Mouse (Mus musculus) MEL (cell line): ENCODE results near the gene Spop. TPM values are rescaled to one million over a fixed set of nuclear protein-coding genes. Genes with fewer than 3 reads are reported as not detected.

Experiments used
- DNase-seq: peaks from one replicate; pipeline ENCODE4 v3.0.0; 2011; ENCODE audit warnings: low read depth, low spot score
- H3K27ac ChIP-seq: 2 replicates; pipeline ENCODE4 v1.5.1; 2012; ENCODE audit warnings: low read depth, mild to moderate bottlenecking, control low read depth, low read length, moderate library complexity; ENCODE audit not compliant: control insufficient read depth
- H3K27me3 ChIP-seq, 2 experiments: fragments of 150-350 bp in 1 of 2; sonication (generic) in 1 of 2; 2 replicates each; pipeline ENCODE4 v1.6.1; 2012; ENCODE audit warnings: low read length in 2 of 2, mild to moderate bottlenecking in 2 of 2, improper control_type of control experiment in 1 of 2, moderate library complexity in 1 of 2; ENCODE audit not compliant: insufficient read depth in 2 of 2, control insufficient read depth in 1 of 2
- H3K36me3 ChIP-seq, 2 experiments: 2 replicates each; pipeline ENCODE4 v1.6.1; 2012 to 2014; ENCODE audit warnings: low read length in 2 of 2, improper control_type of control experiment in 1 of 2, inconsistent platforms in 1 of 2, mild to moderate bottlenecking in 1 of 2; ENCODE audit not compliant: insufficient read depth in 2 of 2, control insufficient read depth in 1 of 2
- H3K4me1 ChIP-seq, 2 experiments: fragments of 150-350 bp in 1 of 2; sonication (generic) in 1 of 2; 2 replicates each; pipeline ENCODE4 v1.6.1; 2012; ENCODE audit warnings: low read length in 2 of 2, improper control_type of control experiment in 1 of 2, mild to moderate bottlenecking in 1 of 2; ENCODE audit not compliant: insufficient read depth in 2 of 2, control insufficient read depth in 1 of 2
- H3K4me3 ChIP-seq, 2 experiments: fragments of 150-350 bp in 1 of 2; sonication (generic) in 1 of 2; 2 replicates each; pipeline ENCODE4 v1.5.1; 2012; ENCODE audit warnings: low read depth in 2 of 2, low read length in 2 of 2, mild to moderate bottlenecking in 2 of 2, moderate library complexity in 2 of 2, control low read depth in 1 of 2, improper control_type of control experiment in 1 of 2; ENCODE audit not compliant: control insufficient read depth in 1 of 2, insufficient read depth in 1 of 2
- H3K79me2 ChIP-seq: 2 replicates; pipeline ENCODE4 v1.6.1; 2012; ENCODE audit warnings: mild to moderate bottlenecking, low read length, moderate library complexity; ENCODE audit not compliant: control insufficient read depth, poor library complexity, insufficient read depth
- H3K9ac ChIP-seq: 2 replicates; pipeline ENCODE4 v1.6.1; 2012; ENCODE audit warnings: low read depth, mild to moderate bottlenecking, control low read depth, low read length, moderate library complexity; ENCODE audit not compliant: control insufficient read depth, poor library complexity, severe bottlenecking
- H3K9me3 ChIP-seq: fragments of 150-350 bp; sonication (generic); replicated peaks from 2 replicates; pipeline ENCODE4 v1.6.1; 2012; ENCODE audit warnings: mild to moderate bottlenecking, low read length, improper control_type of control experiment, moderate library complexity; ENCODE audit not compliant: insufficient read depth
- BHLHE40 ChIP-seq: IDR thresholded peaks from 2 replicates; pipeline ENCODE4 v1.6.1; 2012; ENCODE audit warnings: low read depth, mild to moderate bottlenecking, inconsistent platforms, low read length, improper control_type of control experiment, borderline replicate concordance
- CHD1 ChIP-seq: IDR thresholded peaks from 2 replicates; pipeline ENCODE4 v1.6.1; 2012; ENCODE audit warnings: low read depth, mild to moderate bottlenecking, inconsistent platforms, low read length, improper control_type of control experiment
- ELF1 ChIP-seq: IDR thresholded peaks from 2 replicates; pipeline ENCODE4 v1.6.1; 2014; ENCODE audit warnings: low read depth, mild to moderate bottlenecking, inconsistent platforms, low read length, improper control_type of control experiment, moderate library complexity
- ETS1 ChIP-seq: IDR thresholded peaks from 2 replicates; pipeline ENCODE4 v1.6.1; 2012; ENCODE audit warnings: low read depth, mild to moderate bottlenecking, inconsistent platforms, low read length, improper control_type of control experiment, moderate library complexity
- HCFC1 ChIP-seq: IDR thresholded peaks from 2 replicates; pipeline ENCODE4 v1.6.1; 2012; ENCODE audit warnings: low read depth, mild to moderate bottlenecking, inconsistent platforms, low read length, improper control_type of control experiment, moderate library complexity
- JUND ChIP-seq: IDR thresholded peaks from 2 replicates; pipeline ENCODE4 v1.6.1; 2011; ENCODE audit warnings: low read depth, mild to moderate bottlenecking, improper control_type of control experiment, low read length
- KAT2A ChIP-seq: conservative IDR thresholded peaks from 2 replicates; pipeline ENCODE4 v1.6.1; 2012; ENCODE audit warnings: low read depth, low read length, improper control_type of control experiment, inconsistent platforms
- MAFK ChIP-seq: IDR thresholded peaks from 2 replicates; pipeline ENCODE4 v1.6.1; 2011; ENCODE audit warnings: low read depth, mild to moderate bottlenecking, low read length, improper control_type of control experiment, borderline replicate concordance
- MAX ChIP-seq: IDR thresholded peaks from 2 replicates; pipeline ENCODE4 v1.6.1; 2011; ENCODE audit warnings: low read length, improper control_type of control experiment
- MAZ ChIP-seq: IDR thresholded peaks from 2 replicates; pipeline ENCODE4 v1.6.1; 2012; ENCODE audit warnings: low read depth, mild to moderate bottlenecking, inconsistent platforms, low read length, improper control_type of control experiment
- MYC ChIP-seq: IDR thresholded peaks from 2 replicates; pipeline ENCODE4 v1.6.1; 2011; ENCODE audit warnings: low read depth, mild to moderate bottlenecking, low read length, improper control_type of control experiment, moderate library complexity
- POLR2A ChIP-seq, 2 experiments: IDR thresholded peaks; 2 replicates each; pipeline ENCODE4 v1.6.1; 2011 to 2012; ENCODE audit warnings: low read length in 2 of 2, mild to moderate bottlenecking in 2 of 2, control low read depth in 1 of 2, improper control_type of control experiment in 1 of 2, low read depth in 1 of 2, moderate library complexity in 1 of 2; ENCODE audit not compliant: control insufficient read depth in 1 of 2, insufficient read depth in 1 of 2, poor library complexity in 1 of 2
- POLR2AphosphoS2 ChIP-seq: IDR thresholded peaks from 2 replicates; pipeline ENCODE4 v1.6.1; 2011; ENCODE audit warnings: low read length, improper control_type of control experiment
- POLR2AphosphoS5 ChIP-seq: IDR thresholded peaks from 2 replicates; pipeline ENCODE4 v1.6.1; 2012; ENCODE audit warnings: low read depth, borderline replicate concordance, mild to moderate bottlenecking, inconsistent platforms, low read length, moderate library complexity, mixed read lengths
- RAD21 ChIP-seq: IDR thresholded peaks from 2 replicates; pipeline ENCODE4 v1.6.1; 2011; ENCODE audit warnings: mild to moderate bottlenecking, low read depth, low read length, improper control_type of control experiment
- RCOR1 ChIP-seq: IDR thresholded peaks from 2 replicates; pipeline ENCODE4 v1.6.1; 2012; ENCODE audit warnings: low read depth, mild to moderate bottlenecking, inconsistent platforms, low read length, improper control_type of control experiment
- TCF12 ChIP-seq: IDR thresholded peaks from 2 replicates; pipeline ENCODE4 v1.6.1; 2014; ENCODE audit warnings: low read depth, mild to moderate bottlenecking, inconsistent platforms, low read length, improper control_type of control experiment, moderate library complexity
- UBTF ChIP-seq: IDR thresholded peaks from 2 replicates; pipeline ENCODE4 v1.6.1; 2012; ENCODE audit warnings: low read depth, mild to moderate bottlenecking, inconsistent platforms, low read length, improper control_type of control experiment, moderate library complexity, borderline replicate concordance; ENCODE audit not compliant: insufficient read depth
- ZC3H11A ChIP-seq: IDR thresholded peaks from 2 replicates; pipeline ENCODE4 v1.6.1; 2012; ENCODE audit warnings: low read depth, mild to moderate bottlenecking, inconsistent platforms, low read length, improper control_type of control experiment
- ZMIZ1 ChIP-seq: IDR thresholded peaks from 2 replicates; pipeline ENCODE4 v1.6.1; 2012; ENCODE audit warnings: low read depth, mild to moderate bottlenecking, inconsistent platforms, low read length, improper control_type of control experiment, moderate library complexity
- polyA plus RNA-seq, 2 experiments: library from polyadenylated mRNA; stranded (reverse) in 1 of 2; unstranded in 1 of 2; fragments of >175 nt in 1 of 2; fragments of >200 nt in 1 of 2; gene quantifications; 2 replicates each; pipeline versions ENCODE4 v1.2.1 to v1.2.4; 2012; ENCODE audit warnings: low replicate concordance in 2 of 2, low read depth in 1 of 2; ENCODE audit not compliant: insufficient read length in 2 of 2, insufficient read depth in 1 of 2, missing spikeins in 1 of 2
- total RNA-seq: library from RNA; depleted of rRNA; stranded (reverse); fragments of 300-350 nt; gene quantifications from 2 replicates; pipeline ENCODE4 v1.2.3, GENCODE M21; 2012

Gene Spop
- total and polyA plus RNA-seq, 3 experiments, result 41.5 to 84.0 TPM; not detected in 1

DNA sequence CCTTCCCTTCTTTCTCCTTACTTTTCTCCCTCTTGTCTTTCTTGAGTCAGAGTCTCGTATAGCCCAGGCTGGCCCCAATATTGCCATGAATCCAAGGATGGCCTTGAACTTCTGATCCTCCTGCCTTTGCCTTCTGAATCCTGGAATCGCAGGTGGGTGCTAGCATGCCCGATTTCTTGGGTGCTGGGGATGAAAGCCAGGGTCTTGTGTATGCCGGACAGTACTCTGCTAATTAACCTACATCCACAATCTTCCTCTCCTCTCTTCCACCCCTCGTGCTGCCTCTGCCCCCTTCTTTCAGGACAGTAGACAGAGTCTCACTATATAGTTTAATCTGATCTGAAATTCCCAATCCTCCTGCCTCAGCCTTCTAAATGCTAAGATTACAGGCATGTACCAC, 12.3 kb upstream of the Spop start:
- no peaks in the 10 kb centered on the region for H3K36me3 ChIP-seq
- DNase-seq, result no peak
- no peak overlapping the region for H3K27ac ChIP-seq
- H3K27me3 ChIP-seq, result peaks cover 24 to 36% of the 10 kb centered on the region in 2 experiments
- no peaks in the 10 kb centered on the region for H3K9me3 ChIP-seq
- H3K4me3 ChIP-seq, result no peak overlapping the region
- no peak overlapping the region for H3K9ac ChIP-seq
- no peaks in the 10 kb centered on the region for H3K79me2 ChIP-seq
- TF ChIP-seq CHD1 (no peak), KAT2A (no peak)
- TF ChIP-seq, all 39 proteins: peak for 0
- H3K4me1 ChIP-seq, result no peaks in the 10 kb centered on the region

DNA sequence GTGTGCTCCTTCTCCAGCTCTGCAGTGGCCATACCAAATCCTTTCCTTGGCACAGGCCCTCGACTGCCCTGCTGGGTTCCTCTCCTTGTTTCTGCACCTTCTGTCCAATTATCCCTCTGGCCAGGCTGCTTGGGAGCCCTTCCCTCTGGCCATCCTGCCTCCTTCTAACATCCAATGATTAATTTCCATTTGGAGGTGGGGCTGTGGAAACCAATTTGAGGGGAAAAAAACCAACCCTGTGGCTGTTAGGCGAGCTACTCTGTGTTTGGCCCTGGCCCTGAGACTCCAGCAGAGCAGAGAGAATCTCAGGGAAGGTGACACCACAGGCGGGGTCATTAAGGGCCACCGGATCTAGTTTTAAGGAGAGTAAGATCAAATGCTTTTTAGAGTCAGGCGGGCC, 11.7 kb upstream of the Spop start:
- no peak for DNase-seq
- Histone ChIP-seq H3K79me2 (no peaks in the 10 kb centered on the region), H3K9ac (no peak overlapping the region), H3K9me3 (no peaks in the 10 kb centered on the region), H3K4me1 (no peaks in the 10 kb centered on the region), H3K27me3 (peaks cover 24 to 36% of the 10 kb centered on the region in 2 experiments), H3K36me3 (no peaks in the 10 kb centered on the region), H3K27ac (no peak overlapping the region), H3K4me3 (no peak overlapping the region)
- TF ChIP-seq ELF1, result no peak
- no peak for TF ChIP-seq HCFC1
- no peak for TF ChIP-seq MAX
- no peak for TF ChIP-seq MAZ
- TF ChIP-seq MAFK, result no peak
- TF ChIP-seq POLR2AphosphoS5, result no peak
- no peak for TF ChIP-seq BHLHE40
- no peak for TF ChIP-seq JUND
- TF ChIP-seq ZMIZ1, result no peak
- no peak for TF ChIP-seq MYC
- TF ChIP-seq RCOR1, result no peak
- TF ChIP-seq POLR2A (IDR thresholded peaks at IDR 0.05; ENCODE audit: control insufficient read depth in 1 of 2, insufficient read depth in 1 of 2, low read depth in 1 of 2, low read length in 2 of 2, poor library complexity in 1 of 2), result no peak
- no peak for TF ChIP-seq ETS1
- TF ChIP-seq RAD21, result no peak
- TF ChIP-seq TCF12, result no peak
- no peak for TF ChIP-seq UBTF
- no peak for TF ChIP-seq POLR2AphosphoS2
- TF ChIP-seq KAT2A, result no peak
- no peak for TF ChIP-seq ZC3H11A
